Mouse (Mus musculus): ENCODE results near the gene 1700012P22Rik.

1700012P22Rik gene

DNA sequence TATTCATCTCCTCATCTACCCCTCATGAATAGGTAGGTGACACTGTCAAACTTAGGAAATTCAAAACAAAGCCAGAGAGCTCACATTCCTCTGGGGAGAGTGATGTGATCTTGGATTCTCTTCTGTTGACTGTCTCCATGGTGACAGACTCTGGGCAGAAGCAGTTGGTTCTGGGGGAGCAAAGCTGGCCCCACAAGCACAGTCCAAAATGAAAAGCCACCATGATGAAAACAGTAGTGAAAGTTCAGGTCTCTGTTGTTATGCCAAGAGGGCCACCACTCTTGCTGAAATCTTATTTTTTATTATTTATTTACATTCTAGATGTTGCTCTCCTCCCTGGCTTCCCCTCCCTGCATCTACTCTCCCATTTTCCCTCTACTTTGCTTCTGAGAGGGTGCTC, at the start of gene 1700012P22Rik:
1700012P22Rik (minus strand) TSS at position 101 of the 400 bp plus-strand sequence.
- no peak for DNase-seq

DNA sequence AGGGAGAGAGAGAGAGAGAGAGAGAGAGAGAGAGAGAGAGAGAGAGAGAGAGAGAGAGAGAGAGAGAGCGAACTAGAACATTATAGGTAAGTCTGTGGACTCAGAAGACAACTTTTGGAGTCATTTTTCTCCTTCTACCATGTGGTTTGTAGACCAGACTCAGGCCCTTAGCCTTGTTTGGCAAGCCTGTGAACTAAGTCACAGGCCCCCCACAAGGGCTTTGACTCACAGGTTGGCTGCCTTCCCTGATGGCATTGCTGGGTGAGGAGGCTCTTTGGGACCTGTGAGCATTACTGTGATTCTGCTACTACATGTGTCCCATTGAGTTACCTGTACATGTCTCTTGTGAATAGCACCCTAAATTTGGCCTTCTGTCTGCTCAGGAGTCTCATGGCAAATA, 29.5 kb upstream of the 1700012P22Rik start:
- no peak for DNase-seq

DNA sequence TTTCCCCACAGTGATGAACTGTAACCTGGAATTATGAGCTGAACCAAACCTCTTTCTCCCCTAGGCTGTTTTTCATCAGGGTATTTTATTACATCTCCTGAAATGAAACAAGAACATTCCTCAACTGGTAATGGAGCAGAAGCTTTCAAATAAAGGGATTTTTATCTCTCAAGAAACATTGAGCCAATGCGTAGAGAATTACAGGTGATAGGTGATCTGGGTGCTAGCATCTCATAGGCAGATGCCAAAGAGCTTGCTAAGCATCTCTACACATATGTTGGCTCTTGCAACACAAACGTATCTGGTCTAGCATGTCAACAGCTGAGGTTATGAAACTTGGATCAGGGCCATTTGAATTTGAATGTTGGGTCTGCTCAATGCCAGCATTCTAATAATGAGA, 26.6 kb upstream of the 1700012P22Rik start:
- DNase-seq: no peak

DNA sequence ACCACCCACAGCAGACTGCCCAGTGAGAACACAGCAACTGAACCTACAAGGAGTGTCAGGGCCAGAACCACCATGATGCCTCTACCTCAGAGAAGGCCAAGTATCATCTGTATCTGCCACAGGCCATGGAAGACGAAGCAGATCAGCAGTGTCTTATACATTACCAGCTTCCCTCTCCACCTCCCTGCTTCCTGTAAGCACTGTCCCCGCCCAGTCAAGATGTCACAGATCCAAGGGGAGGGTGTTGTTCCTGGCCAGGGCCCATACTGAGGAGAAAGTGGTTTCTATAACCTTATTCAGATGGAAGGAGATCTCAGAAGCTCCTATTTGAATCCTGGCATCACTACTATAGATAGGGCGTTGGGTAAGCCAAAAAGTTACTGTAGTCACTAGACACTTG, 25.1 kb upstream of the 1700012P22Rik start, which contains the start of gene Aadacl3:
Aadacl3 (minus strand) TSS at position 101 of the 400 bp plus-strand sequence.
- no peak for DNase-seq

DNA sequence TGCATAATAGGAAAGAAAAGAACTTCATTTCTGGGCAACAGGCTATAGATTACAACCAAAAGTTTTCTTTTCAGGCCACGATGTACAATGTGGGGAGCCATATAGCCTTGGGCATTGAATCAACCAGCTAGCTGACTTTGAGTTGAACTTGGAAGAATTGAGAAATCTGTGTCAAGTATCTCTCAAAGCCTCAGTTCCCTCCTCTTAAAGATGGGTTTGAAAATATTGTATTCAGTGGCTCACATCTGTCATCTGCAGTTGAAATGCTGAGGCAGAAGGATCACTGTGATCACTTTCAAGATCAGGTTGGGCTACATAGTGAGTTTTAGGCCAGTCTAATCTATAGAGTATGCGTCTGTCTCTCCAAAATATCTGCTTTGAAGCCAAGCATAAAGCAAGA, 14.6 kb upstream of the 1700012P22Rik start, which contains the start of gene Gm9944:
Gm9944 (minus strand) TSS at position 101 of the 400 bp plus-strand sequence.
- no peak for DNase-seq

DNA sequence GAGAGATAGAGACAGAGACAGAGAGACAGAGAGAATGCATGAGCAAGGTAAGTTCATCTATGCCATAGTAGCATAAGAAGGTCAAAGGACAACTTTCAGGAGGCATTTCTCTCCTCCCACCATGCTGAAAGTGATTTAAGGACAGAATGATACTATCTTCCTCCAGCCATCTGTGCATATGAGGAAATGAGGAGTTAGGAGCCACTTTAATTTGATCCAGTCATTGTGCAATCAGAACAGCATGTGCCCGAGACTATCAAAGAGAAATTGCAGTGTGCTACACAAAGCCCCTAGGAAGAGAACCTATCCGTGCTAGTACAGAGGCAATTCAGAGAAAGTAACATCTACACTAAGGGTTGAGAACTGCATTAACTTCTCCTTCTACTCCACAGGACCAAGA, 10.0 kb upstream of the 1700012P22Rik start:
- no peak for DNase-seq

DNA sequence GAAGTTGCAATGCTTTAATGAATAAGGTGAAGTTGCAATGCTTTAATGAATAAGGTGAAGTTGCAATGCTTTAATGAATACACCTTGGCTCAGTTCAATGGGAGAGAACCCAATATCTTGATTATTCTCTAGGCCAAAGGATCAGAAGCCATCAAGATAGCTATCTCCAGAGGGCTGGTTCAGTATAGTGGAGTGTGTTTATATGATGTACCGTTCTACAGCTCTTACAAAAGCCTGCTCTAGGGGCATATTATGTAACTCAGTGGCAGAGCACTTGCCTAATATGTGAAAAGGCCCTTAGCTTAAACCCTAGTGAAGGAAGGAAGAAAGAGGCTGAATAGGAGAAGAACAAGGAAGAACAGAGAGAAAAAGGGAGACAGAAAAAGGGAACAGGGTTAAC, 3.0 kb upstream of the 1700012P22Rik start:
- no peak for DNase-seq

DNA sequence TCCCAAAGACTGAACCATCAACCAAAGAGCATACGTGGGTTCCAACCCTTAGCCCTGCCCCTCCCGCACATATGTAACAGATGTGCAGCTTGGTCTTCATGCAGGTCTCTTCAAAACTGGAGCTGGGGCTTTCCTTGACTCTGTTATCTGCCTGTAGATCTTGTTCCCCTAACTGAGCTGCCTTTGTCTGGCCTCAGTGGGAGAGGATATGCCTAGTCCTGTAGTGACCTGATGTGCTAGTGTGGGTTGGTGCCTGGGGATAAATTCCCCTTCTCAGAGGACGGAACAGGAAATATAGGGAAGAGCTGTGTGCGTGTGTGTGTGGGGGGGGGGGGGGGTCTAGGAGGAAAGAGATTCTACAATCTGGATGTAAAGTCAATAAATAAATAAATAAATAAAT, 2.5 kb upstream of the 1700012P22Rik start:
- no peak for DNase-seq

DNA sequence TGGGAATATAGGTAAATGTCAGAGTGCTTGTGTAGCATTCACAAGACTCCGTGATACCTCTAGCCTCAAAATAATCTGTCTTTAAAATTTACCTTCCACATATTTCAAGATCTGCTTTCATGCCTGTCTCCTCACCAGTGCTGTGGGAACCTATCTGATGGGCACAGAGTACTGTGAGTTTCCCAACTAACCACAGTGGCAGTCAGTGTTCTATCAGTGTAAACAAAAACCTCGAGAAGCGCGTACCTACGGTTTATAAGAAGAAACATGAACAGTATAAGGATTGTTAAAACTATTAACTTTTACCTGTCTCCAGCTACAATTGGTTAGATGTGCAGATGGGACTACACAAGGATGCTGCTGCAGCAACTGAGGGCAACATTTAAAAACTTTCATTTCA, 5.4 kb downstream of the 1700012P22Rik start:
- no peak for DNase-seq

DNA sequence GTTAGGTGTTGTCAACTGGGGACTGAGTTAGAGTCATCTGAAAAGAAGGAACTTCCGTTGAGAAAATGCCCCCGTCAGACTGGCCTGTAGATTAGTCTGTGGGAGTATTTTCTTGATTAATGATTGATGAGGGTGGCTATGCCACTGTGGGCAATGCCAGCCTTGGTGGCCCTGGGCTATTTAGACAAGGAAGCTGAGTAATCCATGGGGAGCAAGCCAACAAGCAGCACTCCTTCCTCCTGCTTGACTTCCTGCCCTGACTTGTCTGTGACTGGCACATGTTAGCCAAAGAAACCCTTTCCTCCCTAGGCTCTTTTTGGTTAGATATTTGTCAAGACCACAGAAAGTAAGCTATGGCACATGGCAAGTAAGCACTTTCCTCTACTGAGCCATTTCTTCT, 7.8 kb downstream of the 1700012P22Rik start:
- no peak for DNase-seq

DNA sequence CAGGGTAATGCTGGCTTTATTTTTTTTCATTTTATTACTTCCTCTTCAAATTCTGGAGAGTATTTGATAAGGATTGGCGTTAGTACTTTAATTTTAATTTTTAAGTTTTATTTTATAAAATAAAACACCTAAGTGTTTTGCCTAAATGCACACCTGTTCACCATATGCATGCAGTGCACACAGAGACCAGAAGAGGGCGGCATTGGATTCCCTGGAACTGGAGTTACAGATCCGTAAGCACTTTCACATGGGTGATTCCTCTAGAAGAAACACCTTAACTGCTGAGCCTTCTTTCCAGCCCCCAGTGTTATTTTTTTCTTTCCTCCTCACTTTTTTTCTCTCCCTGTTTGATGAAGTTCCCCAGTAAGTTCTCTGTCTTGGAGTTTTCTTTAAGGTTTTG, 9.7 kb downstream of the 1700012P22Rik start:
- no peak for DNase-seq

DNA sequence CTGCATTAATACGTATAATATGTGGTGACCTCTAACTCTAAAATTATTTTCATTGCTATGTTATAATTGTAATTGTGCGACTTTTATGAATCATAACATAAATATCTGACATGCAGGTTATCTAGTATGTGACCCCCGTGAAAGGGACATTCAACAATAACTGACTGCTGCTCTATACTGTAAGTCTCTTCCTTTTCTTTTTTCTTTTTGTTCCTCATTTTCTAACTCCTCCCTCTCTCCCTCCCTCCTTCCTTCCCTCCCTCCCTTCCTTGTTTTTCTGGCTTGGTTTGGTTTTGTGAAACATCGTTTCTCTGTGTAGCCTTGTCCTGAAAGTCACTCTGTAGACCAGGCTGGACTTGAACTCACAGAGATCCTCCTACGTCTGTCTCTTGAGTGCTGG, 14.0 kb downstream of the 1700012P22Rik start:
- no peak for DNase-seq

DNA sequence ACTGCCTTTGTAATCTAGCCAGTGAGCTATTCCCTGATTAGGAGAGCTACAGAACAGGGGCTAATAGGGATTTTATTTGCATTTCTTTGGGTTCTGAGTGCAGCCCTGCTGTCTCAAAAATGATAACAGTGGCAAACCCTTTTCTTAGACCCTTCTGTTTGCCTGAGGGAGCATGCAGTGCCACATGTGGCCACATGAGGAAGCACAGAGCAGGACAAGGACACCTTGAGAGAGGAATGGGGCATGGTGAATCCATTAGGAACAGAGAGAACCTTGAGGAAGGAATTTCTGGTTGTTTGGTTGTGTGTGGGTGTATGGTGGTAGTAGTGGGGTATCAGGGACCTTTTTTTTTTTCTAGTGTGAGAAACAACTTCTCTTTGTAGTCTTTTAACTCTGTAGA, 17.9 kb downstream of the 1700012P22Rik start:
- no peak for DNase-seq

DNA sequence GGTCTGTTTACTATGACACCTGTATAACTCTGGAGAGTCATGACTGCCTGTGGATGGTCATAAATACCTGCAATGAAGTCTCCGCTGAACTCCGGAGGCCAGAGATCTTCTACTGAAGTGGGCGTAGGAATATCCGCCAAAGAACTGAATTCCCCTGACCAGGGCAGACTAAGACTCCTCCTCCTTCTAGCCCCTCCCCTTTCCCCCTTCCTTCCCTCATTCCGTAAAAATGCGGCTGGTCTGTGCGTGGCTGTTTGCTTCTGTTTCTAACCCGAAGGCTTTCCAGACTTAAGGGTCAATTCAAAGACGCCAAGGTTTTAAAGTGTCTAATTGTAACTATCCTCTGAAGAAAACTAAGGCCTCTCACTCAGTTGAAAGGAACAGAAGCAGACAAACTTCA, 30.3 kb downstream of the 1700012P22Rik start, which contains the start of gene Pramef12:
Pramef12 (minus strand) TSS at position 175 of the 400 bp plus-strand sequence.
- no peak for DNase-seq

DNA sequence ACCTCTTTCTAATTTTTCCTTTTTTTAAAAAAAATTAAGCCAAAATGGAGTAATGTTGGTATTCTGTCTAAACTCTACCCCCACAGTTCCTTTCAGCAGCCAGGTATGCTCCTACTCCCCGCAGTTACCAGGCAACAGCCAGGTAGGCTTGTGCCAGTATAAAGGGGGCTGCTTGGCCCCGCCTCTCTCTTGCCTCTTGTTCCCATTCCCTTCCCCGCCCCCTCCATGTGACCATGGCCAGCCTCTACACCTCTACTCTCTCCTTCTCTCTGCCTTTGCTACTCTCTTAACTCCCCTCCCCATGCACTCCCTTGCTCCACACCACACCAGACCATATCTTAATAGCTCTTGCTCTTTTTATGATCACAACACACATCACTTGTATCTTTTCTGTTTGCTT, 32.3 kb downstream of the 1700012P22Rik start:
- no peak for DNase-seq

DNA sequence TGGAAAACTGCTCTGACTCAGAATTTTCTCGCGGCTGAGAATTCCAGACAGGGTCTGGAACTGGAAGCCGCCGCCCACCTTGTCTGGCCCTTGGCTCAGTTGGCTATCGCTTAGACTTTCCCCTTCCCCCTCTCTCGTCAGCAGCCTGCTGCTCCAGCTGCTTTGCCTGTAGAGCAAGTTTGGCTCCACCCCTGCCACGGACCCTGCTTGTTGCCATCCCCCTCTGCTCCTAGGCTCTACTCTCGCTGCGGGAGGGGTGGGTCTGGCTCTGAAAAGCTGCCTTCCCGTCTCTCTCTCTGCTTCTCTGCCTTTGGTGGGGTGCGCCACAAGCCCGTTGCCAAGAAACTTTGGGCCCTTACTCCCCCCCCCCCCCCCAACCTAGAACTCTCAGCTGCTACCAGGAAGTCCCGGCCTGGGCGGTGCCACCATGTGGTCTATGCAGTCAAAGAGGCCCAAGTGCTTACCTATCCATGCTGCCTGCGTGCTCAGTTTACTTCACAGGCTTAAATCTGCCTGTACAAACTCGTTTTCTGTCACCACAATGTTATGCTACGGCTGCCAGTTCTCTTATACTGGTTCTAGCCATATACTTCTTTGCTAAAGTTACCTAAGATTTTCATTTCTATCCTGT, 34.0 kb downstream of the 1700012P22Rik start:
- DNase-seq: no peak

DNA sequence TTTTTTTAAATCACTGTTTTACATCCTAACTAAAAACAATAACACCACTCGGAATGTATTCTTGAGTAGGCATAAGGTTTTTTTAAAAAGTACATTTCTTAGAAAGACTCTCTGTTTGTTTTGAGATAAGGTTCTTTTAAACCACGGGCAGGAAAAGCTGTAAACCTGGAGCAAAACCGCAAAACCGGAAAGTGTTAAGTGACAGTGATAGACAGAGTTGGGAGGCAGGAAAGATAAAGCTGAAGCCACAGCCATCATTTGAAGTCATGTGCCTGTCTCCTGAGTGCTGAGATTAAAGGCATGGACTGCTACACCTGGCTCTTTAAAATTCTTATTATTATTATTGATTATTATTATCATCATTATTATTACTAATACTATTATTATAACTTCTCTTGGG, 35.9 kb downstream of the 1700012P22Rik start:
- DNase-seq: no peak

DNA sequence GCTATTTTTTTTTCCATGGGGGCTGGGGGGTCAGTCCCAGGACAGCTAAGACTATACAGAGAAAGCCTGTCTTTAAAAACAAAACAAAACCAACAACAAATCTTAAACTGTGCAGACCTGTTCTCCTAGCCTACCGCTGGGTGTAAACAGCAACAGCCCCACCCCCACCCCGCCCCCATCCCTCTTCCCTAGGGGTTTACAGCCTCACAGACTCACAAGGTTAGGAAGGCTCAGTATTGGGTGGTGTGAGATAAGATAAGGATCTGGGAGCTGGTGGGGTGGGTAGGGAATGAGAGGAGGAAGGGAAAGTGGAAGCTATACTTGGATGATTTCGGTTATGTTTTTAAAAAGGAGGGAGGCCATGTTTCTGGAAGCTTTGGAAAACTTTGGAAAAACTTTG, 42.3 kb downstream of the 1700012P22Rik start:
- no peak for DNase-seq

DNA sequence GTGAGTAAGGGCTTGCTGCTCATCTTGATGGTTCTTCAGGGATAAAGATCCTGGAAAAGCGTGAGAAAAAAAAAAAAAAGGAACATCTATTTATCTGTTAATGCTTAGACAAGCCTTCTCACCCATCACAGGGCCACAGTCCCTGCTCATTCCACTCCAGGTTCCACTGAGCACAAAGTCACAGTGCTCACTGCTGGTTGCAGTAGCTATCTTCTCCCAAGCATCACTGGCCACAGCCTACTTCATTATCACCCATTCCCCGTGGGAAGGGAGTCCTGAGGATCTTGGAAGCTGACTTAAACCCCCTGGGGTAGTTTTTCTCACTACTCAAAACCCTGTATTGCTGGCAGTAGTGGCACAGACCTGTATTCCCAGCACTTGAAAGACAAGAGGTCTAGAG, 60.7 kb downstream of the 1700012P22Rik start, which contains the start of gene Pramef20:
Pramef20 (minus strand) TSS at position 23 of the 400 bp plus-strand sequence.
- DNase-seq: no peak

Data from retina, postnatal 1 day (tissue).